Mouse (Mus musculus): ENCODE results near the gene Rsbn1l.

Gene Rsbn1l

GRCm38 (mm10) chr5:20911741-20912140 lies 44.5 kb downstream of the Rsbn1l start:
- DNase-seq (ENCODE audit: extremely low read depth, low read depth, low spot score), result no peak

- no peak for DNase-seq (ENCODE audit: extremely low read depth, low read depth, low spot score)
Measured at GRCm38 (mm10) chr5:20906191-20906590, 50.0 kb downstream of the Rsbn1l start.

GRCm38 (mm10) chr5:20905437-20905836 lies 50.8 kb downstream of the Rsbn1l start:
- no peak for DNase-seq (ENCODE audit: extremely low read depth, low read depth, low spot score)

DNA sequence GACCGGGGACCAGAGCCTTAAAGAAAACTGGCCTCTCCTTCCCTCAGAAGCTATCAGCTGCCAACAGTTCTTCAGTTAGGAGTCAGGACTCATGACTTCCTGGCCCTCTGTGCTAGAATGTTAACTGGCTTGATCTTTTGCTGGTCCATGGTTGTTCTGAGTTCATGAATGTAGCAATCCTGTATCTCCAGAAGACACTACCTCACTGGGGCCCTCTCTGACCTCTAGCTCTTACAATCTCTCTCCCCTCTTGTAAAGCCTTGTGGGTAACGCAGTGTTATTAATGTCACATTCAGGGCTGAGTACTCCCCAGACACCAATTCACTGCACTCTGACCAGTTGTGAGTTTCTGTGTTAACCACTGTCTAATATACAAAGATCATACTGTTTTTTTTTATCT lies 51.6 kb downstream of the Rsbn1l start:
- DNase-seq (ENCODE audit: extremely low read depth, low read depth, low spot score), result no peak

DNA sequence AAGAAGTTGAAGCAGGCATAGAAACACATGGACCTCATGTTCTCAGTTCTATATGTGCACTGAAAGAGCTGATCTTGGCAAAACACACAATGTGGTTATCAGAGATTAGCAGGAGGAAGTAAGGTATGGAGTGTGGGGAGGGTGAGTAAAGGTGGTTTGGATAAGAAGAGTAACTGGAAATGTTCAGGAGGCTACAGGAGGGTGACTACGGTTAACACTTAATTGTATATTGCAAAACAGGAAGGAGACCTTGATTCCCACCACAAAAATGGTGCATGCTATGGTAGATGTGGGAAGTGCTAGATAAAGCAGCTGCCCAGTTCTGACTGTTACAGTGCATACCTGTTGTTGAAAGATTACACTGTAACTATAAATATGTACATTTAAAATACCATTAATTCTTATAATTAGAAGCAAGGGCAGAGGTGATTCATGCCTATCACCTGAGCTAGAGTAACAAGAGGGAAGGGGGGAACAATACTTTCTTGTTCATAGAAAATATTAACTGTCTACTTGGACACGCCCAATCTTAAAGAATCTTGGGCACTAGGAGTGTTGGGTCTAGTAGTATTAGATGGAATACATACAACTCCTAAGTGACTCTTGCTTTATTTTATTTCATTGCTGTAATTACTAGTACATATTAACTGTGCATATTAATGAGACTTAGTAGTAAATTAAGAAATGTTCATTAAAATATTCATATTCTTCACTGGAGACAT lies 58.6 kb downstream of the Rsbn1l start:
- DNase-seq (ENCODE audit: extremely low read depth, low read depth, low spot score), result no peak

DNA sequence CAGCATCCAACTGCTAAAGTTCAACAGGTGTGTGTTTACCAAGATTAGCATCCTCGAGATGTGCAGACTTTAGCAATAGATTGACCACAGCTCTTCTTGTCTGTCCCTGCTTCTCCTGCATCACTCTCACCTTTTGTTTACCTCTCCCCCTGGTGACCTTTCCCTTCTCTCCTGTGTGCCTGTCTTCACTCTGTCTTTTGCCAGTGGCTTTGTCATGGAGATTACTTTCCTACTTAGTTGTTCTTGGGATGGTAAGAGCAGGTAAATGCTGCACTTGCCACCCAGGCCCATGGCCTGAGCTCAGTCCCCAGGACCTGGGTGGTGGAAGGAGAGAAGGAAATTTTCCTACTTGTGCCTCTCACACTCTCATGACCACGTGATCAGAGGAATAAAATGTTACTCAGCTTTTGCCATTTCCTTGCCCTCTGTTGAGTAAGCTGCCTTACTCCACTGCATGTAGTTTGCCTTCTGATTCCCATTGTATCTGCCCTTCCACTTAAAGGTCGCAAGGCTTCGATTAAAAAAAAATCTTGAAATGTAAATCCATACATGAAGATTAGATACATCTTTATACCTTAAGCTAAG lies 72.1 kb downstream of the Rsbn1l start:
- no peak for DNase-seq (ENCODE audit: extremely low read depth, low read depth, low spot score)

DNA sequence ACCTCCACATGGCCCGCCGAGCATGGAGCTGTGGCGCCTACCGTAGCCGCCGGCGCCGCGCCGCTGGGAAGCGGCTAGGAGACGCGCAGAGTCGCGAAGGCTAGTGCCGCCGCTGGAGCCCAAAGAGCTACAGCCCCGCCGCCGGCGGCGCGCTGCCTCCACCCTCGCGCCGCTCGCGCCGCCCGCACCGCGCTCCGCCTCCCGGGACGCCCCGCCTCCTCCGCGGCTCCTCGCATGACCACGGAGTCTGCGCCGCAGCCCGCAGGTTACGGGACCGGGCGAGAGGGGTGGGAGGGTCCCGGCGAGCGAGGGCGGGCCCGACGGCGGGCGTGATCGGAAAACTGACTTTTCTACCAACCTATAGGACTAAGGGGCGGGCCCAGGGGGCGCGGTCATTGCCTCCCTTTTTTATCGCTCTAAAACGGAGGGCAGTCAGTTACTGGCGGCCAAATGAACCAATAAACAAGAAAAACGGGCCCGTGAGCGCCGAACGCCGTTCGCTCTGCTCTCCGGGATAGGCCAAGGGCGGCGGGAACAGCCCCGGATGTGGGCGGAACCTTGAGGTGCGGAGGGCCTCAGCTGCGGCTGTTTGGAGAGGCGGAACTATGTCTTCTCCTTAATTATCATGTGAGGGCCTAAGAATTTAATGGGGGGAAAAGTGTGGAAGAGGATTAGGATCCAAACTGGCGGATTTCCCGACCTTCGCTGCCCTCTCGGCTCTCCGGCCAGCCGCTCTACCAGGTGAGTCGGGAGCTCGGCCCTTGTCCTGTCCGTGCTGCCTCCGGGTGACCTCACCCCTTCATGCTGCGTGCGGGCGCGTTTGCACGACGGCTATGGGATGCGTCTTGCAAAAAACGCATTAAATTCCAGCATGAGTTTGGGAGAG lies 74.0 kb downstream of the Rsbn1l start, which contains the start of the genes Phtf2 and Tmem60:
TSS of gene Phtf2 (minus strand) at position 210 of the 886 bp plus-strand sequence.
TSS of gene Tmem60 (plus strand) at position 277 of the 886 bp plus-strand sequence.
- peak; percentile 82 for DNase-seq (ENCODE audit: extremely low read depth, low read depth, low spot score)

GRCm38 (mm10) chr5:20880797-20881775 lies 75.1 kb downstream of the Rsbn1l start:
- DNase-seq (ENCODE audit: extremely low read depth, low read depth, low spot score), result no peak

GRCm38 (mm10) chr5:20880386-20880785 lies 75.8 kb downstream of the Rsbn1l start:
- DNase-seq (ENCODE audit: extremely low read depth, low read depth, low spot score), result no peak

DNA sequence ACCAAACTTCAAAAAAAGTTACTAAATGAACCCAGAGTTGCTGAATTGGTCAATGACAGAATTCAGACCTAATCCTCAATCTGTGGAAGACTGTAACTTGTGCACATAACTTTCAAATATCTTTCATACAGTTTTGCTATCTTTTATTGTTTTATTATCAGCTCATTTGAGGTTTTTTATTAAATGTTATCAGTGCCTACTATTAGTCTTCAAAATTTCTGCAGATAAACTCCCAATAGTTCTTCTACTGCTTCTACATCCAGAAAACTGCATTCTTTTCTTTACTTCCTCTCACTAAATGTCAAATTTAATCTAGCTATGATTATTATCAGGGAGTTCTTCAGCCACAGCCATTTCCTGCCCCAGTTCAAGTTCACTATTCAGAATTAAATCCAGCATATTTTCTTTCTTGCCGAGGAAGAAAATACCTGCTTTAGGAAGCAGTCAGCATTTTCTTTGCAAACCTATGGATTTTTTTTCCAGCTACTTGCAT lies 79.2 kb downstream of the Rsbn1l start:
- DNase-seq (ENCODE audit: extremely low read depth, low read depth, low spot score), result no peak

DNA sequence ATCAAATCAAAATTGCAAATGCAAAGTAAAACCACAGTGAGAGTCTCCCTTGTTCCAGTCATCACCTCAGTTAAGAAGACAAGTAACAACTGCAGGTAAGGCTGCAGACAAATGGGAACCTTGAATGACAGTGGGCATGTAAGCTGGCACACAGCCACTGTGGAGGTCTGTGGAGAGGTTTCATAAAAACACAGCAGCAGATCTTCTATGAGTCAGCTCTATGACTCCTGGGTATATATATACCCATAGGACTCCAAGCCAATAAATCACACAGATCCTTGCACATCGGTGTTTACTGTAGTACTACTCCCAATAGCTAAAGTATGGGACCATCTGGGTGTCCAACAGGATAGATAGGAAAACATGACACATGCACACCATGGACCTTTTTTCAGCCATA lies 83.1 kb downstream of the Rsbn1l start:
- DNase-seq (ENCODE audit: extremely low read depth, low read depth, low spot score), result no peak

- no peak for DNase-seq (ENCODE audit: extremely low read depth, low read depth, low spot score)
Measured at GRCm38 (mm10) chr5:20865193-20865755, 90.9 kb downstream of the Rsbn1l start.

DNA sequence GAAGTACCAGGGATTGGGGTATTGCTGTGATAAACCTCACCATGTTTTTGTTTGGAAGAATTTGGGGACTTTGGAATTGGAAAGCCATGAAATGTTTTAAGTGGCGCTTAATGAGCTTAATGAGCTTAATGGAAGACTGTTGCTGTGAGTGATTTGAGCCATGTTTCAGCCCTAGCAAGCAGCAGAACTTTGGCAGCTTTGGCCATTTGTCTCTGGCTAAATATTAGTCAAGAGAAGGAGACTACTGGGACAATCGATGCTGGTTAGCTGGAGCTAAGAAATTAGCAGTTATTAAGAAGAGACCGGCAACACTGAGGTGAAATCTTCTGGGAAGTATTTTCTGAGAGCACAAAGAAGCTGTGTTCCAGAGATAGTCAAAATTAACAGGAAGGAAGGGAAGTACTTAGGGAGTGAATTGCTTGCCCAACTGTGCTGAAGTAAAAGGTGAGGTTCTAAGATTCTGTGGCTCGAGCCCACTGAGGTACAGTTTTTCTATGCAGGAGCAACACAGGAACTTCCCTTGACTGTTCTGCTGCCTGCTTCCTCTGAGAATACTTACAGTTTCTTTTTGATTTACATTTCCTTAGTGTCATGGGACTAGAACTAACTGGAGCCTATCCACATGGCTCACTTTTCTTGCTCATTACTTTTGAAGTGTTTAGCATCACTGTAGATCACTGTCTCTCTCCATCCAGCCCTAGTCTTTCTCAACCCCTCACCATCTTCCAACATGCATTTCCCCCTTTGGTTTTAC lies 91.8 kb downstream of the Rsbn1l start:
- no peak for DNase-seq (ENCODE audit: extremely low read depth, low read depth, low spot score)

DNA sequence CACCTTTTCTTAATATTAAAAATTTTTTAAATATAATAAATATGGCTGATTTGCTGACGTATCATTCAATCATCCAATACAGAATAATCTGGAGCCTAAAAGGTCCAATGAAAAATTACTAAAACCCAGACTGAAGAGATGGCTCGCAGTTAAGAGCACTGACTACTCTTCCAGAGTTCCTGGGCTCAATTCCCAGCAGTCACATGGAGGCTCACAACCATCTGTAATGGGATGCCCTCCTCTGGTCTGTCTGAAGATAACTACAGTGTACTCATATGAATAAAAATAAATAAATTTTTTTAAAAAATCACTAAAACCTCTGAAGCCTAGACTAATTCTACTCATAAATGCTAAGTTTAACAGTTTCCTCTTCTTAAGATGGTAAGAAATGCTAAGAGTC lies 94.3 kb downstream of the Rsbn1l start:
- no peak for DNase-seq (ENCODE audit: extremely low read depth, low read depth, low spot score)

DNA sequence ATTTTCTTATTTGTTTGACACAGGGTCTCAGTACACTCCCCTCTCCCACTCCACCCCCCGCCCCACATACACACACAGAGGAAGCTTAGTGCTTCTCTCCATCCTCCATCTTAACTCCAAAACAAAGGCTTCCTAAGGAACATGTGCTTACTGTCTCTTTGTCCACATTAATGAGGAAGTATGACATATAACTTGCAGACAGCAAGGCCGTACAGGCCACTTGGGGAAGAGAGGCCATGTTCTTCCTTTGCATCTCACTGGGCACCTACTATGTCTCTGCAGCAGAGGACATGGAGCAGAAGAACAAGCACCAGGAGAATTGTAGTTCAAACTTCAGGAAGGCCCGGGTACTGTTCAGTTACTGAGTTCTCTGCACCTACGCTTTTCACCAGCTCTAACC lies 95.6 kb downstream of the Rsbn1l start:
- DNase-seq (ENCODE audit: extremely low read depth, low read depth, low spot score), result no peak

DNA sequence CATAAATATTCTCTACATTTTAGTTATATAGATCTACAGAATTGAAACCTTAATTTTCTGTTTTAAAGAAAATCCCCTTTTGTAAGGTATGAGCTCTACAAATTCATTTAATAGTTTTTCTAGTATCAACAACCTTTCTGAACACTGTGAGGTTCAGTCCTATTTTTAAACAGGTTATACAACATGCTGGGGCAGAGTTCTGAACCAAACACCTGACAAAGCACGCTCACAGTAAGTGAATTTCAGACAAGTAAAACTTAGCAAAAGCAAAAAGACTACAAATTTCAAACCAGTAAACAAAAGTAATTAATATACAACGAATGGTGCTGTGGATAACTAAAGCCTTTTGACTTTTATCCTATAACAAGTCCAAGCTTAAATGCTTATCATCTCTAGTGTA lies 97.8 kb downstream of the Rsbn1l start:
- DNase-seq (ENCODE audit: extremely low read depth, low read depth, low spot score), result no peak

GRCm38 (mm10) chr5:20855066-20855465 lies 101.1 kb downstream of the Rsbn1l start:
- no peak for DNase-seq (ENCODE audit: extremely low read depth, low read depth, low spot score)

DNA sequence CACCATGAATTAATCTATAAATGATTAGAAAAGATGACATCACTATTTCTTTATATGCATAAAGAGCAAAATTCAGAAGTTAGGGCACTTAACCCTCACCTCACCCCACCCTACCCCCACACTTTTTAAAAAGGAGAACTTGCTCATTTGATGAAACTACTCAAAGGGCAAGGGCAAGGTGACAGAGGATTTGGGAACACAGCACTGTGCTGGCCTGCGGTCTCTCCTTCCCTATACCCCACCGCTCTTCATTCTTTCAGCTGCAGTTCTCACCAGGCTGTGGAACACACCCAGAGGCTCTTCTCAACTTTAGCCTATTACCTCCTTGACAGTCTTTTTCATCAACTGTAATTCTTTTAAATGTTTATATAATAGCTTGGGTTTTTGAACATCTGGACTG lies 109.2 kb downstream of the Rsbn1l start:
- no peak for DNase-seq (ENCODE audit: extremely low read depth, low read depth, low spot score)

DNA sequence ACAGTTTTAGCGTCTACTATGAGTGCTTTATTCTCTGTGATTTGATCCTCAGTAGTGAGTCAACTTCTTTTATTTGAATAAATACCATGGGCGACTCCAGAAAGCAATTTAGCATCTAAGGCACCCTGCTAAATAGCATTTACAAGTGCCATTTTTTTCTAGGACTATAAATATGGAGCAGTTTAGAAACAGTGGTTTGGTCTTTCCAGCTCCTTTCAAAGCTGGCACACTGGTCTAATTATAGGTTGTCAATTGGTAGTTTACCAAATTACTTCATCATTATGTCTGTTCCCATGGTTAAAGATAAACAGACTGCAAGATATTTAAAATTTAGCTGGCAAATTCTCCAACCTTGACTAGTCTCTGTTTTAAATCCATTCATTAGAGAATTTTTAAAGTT lies 112.4 kb downstream of the Rsbn1l start:
- no peak for DNase-seq (ENCODE audit: extremely low read depth, low read depth, low spot score)
